Mouse (Mus musculus): ENCODE results near the gene Bcl2.

The Bcl2 gene

GRCm38 (mm10) chr1:106714530-106714981, 482 bp upstream of the Bcl2 start:
- no peak for DNase-seq (ENCODE audit: low spot score in 2 of 2)

- DNase-seq (ENCODE audit: low spot score in 2 of 2), result peak; percentile 72 to 77
Measured at GRCm38 (mm10) chr1:106712330-106712729, 1.7 kb downstream of the Bcl2 start.

GRCm38 (mm10) chr1:106711356-106712125, 2.5 kb downstream of the Bcl2 start:
- DNase-seq (ENCODE audit: low spot score in 2 of 2), result no peak

- no peak for DNase-seq (ENCODE audit: low spot score in 2 of 2)
Measured at GRCm38 (mm10) chr1:106710202-106710601, 3.9 kb downstream of the Bcl2 start.

GRCm38 (mm10) chr1:106707036-106707880, 6.8 kb downstream of the Bcl2 start:
- DNase-seq (ENCODE audit: low spot score in 2 of 2), result peak in 1 of 2 experiments; percentile 12

- DNase-seq (ENCODE audit: low spot score in 2 of 2), result no peak
Measured at GRCm38 (mm10) chr1:106703183-106703582, 10.9 kb downstream of the Bcl2 start.

GRCm38 (mm10) chr1:106702471-106703175, 11.5 kb downstream of the Bcl2 start:
- no peak for DNase-seq (ENCODE audit: low spot score in 2 of 2)

- no peak for DNase-seq (ENCODE audit: low spot score in 2 of 2)
Measured at GRCm38 (mm10) chr1:106700520-106701114, 13.5 kb downstream of the Bcl2 start.

- DNase-seq (ENCODE audit: low spot score in 2 of 2), result no peak
Measured at GRCm38 (mm10) chr1:106696472-106696871, 17.6 kb downstream of the Bcl2 start.

GRCm38 (mm10) chr1:106695649-106696048, 18.4 kb downstream of the Bcl2 start:
- peak; percentile 36 to 55 for DNase-seq (ENCODE audit: low spot score in 2 of 2)

GRCm38 (mm10) chr1:106694316-106694715, 19.8 kb downstream of the Bcl2 start:
- no peak for DNase-seq (ENCODE audit: low spot score in 2 of 2)

GRCm38 (mm10) chr1:106692599-106692998, 21.5 kb downstream of the Bcl2 start:
- DNase-seq (ENCODE audit: low spot score in 2 of 2), result no peak

GRCm38 (mm10) chr1:106690887-106691286, 23.2 kb downstream of the Bcl2 start:
- no peak for DNase-seq (ENCODE audit: low spot score in 2 of 2)

GRCm38 (mm10) chr1:106688161-106688516, 25.9 kb downstream of the Bcl2 start:
- DNase-seq (ENCODE audit: low spot score in 2 of 2), result no peak

GRCm38 (mm10) chr1:106687435-106688160, 26.5 kb downstream of the Bcl2 start:
- no peak for DNase-seq (ENCODE audit: low spot score in 2 of 2)

- DNase-seq (ENCODE audit: low spot score in 2 of 2), result no peak
Measured at GRCm38 (mm10) chr1:106685702-106686101, 28.4 kb downstream of the Bcl2 start.

GRCm38 (mm10) chr1:106684546-106684945, 29.5 kb downstream of the Bcl2 start:
- no peak for DNase-seq (ENCODE audit: low spot score in 2 of 2)

- DNase-seq (ENCODE audit: low spot score in 2 of 2), result no peak
Measured at GRCm38 (mm10) chr1:106682829-106683228, 31.2 kb downstream of the Bcl2 start.

GRCm38 (mm10) chr1:106679800-106680515, 34.1 kb downstream of the Bcl2 start:
- DNase-seq (ENCODE audit: low spot score in 2 of 2), result no peak

GRCm38 (mm10) chr1:106678060-106678478, 36.0 kb downstream of the Bcl2 start:
- no peak for DNase-seq (ENCODE audit: low spot score in 2 of 2)
